Mouse (Mus musculus) olfactory bulb, adult 2 months (tissue): ENCODE results near the gene Mindy3. TPM values are rescaled to one million over a fixed set of nuclear protein-coding genes. Genes with fewer than 3 reads are reported as not detected.

Experiments used
- H3K27ac ChIP-seq: fragments of 200-500 bp; 2 replicates; pipeline ENCODE4 v1.5.1; 2012; ENCODE audit warnings: low read depth, low read length; ENCODE audit not compliant: insufficient read depth
- H3K4me1 ChIP-seq: fragments of 200-500 bp; 2 replicates; pipeline ENCODE4 v1.6.1; 2012; ENCODE audit warnings: low read length; ENCODE audit not compliant: control insufficient read depth, insufficient read depth
- H3K4me3 ChIP-seq: fragments of 200-500 bp; 2 replicates; pipeline ENCODE4 v1.5.1; 2012; ENCODE audit warnings: mild to moderate bottlenecking, low read depth, low read length, moderate library complexity; ENCODE audit not compliant: insufficient read depth
- CTCF ChIP-seq: fragments of 200-500 bp; IDR thresholded peaks from 2 replicates; pipeline ENCODE4 v1.5.1; 2012; ENCODE audit warnings: low read depth, mild to moderate bottlenecking, low read length, moderate library complexity; ENCODE audit not compliant: insufficient read depth
- POLR2A ChIP-seq: fragments of 200-500 bp; IDR thresholded peaks from 2 replicates; pipeline ENCODE4 v1.6.1; 2012; ENCODE audit warnings: mild to moderate bottlenecking, low read depth, low read length, moderate library complexity; ENCODE audit not compliant: insufficient read depth
- WGBS: fragments of 180-500 bp; shearing (Covaris S2); methylation state at CpG from one replicate; pipeline ENCODE4 v1.1.7; 2018; 5-methylcytosine and 5-hydroxymethylcytosine counted together
- polyA plus RNA-seq: library from polyadenylated mRNA; stranded (reverse); fragments of >200 nt; gene quantifications from 2 replicates; pipeline ENCODE4 v1.2.4, GENCODE M21; 2012; ENCODE audit warnings: low replicate concordance; ENCODE audit not compliant: missing spikeins, insufficient read depth, insufficient read length

Gene Mindy3
- polyA plus RNA-seq, 1 experiment, result not detected

- Histone ChIP-seq H3K4me3 (no peak overlapping the region), H3K4me1 (peaks cover 6% of the 10 kb centered on the region; the same call in 1 of the 2 replicates), H3K27ac (no peak overlapping the region)
- TF ChIP-seq CTCF, result no peak
- TF ChIP-seq POLR2A, result no peak
- whole genome bisulfite sequencing, result 94% methylated on average over 5 of the region's 5 CpGs
These were observed 64.4 kb downstream of the Mindy3 start for GRCm38 (mm10) chr2:12354837-12355236.

- H3K4me3 ChIP-seq, result no peak overlapping the region
- TF ChIP-seq CTCF, result no peak
- no peak for TF ChIP-seq POLR2A
- H3K4me1 ChIP-seq, result peaks cover 6% of the 10 kb centered on the region; the same call in 1 of the 2 replicates
- 94% methylated on average over 2 of the region's 2 CpGs for WGBS
- H3K27ac ChIP-seq, result no peak overlapping the region
These were observed 70.4 kb downstream of the Mindy3 start for GRCm38 (mm10) chr2:12348914-12349313.

GRCm38 (mm10) chr2:12331962-12332361 is 87.3 kb downstream of the Mindy3 start:
- no peak for TF ChIP-seq CTCF
- TF ChIP-seq POLR2A, result no peak
- Histone ChIP-seq H3K27ac (no peak overlapping the region), H3K4me1 (no peaks in the 10 kb centered on the region), H3K4me3 (no peak overlapping the region)
- 69% methylated on average over 2 of the region's 2 CpGs for WGBS

- H3K4me3 ChIP-seq, result no peak overlapping the region
- H3K27ac ChIP-seq, result no peak overlapping the region
- WGBS, result 74% methylated on average over 2 of the region's 2 CpGs
- no peaks in the 10 kb centered on the region for H3K4me1 ChIP-seq
- TF ChIP-seq CTCF, result no peak
These were observed 89.7 kb downstream of the Mindy3 start for GRCm38 (mm10) chr2:12329620-12330019.

GRCm38 (mm10) chr2:12329068-12329407 is 90.2 kb downstream of the Mindy3 start:
- Histone ChIP-seq H3K4me1 (no peaks in the 10 kb centered on the region), H3K27ac (no peak overlapping the region), H3K4me3 (no peak overlapping the region)
- TF ChIP-seq POLR2A (no peak), CTCF (no peak)
- WGBS, result 21% methylated on average over 5 of the region's 5 CpGs

GRCm38 (mm10) chr2:12328355-12329067 is 90.8 kb downstream of the Mindy3 start:
- Histone ChIP-seq H3K4me3 (no peak overlapping the region), H3K27ac (no peak overlapping the region), H3K4me1 (no peaks in the 10 kb centered on the region)
- WGBS, result 31% methylated on average over 8 of the region's 8 CpGs
- TF ChIP-seq POLR2A (no peak), CTCF (no peak)

GRCm38 (mm10) chr2:12327691-12328354 is 91.4 kb downstream of the Mindy3 start:
- Histone ChIP-seq H3K27ac (no peak overlapping the region), H3K4me1 (no peaks in the 10 kb centered on the region), H3K4me3 (no peak overlapping the region)
- TF ChIP-seq CTCF (no peak), POLR2A (no peak)
- WGBS, result 35% methylated on average over 11 of the region's 11 CpGs

- TF ChIP-seq POLR2A, result no peak
- H3K27ac ChIP-seq, result no peak overlapping the region
- no peaks in the 10 kb centered on the region for H3K4me1 ChIP-seq
- WGBS, result 14% methylated on average over 10 of the region's 10 CpGs
- no peak overlapping the region for H3K4me3 ChIP-seq
These were observed 92.1 kb downstream of the Mindy3 start for GRCm38 (mm10) chr2:12327216-12327615.

- 88% methylated on average over 2 of the region's 2 CpGs for WGBS
- TF ChIP-seq POLR2A (no peak), CTCF (no peak)
- no peaks in the 10 kb centered on the region for H3K4me1 ChIP-seq
- no peak overlapping the region for H3K4me3 ChIP-seq
- no peak overlapping the region for H3K27ac ChIP-seq
These were observed 93.4 kb downstream of the Mindy3 start for GRCm38 (mm10) chr2:12325868-12326267.

- no peaks in the 10 kb centered on the region for H3K4me1 ChIP-seq
- H3K27ac ChIP-seq, result no peak overlapping the region
- H3K4me3 ChIP-seq, result no peak overlapping the region
- WGBS, result 50% methylated on average over 6 of the region's 6 CpGs
- TF ChIP-seq CTCF (no peak), POLR2A (no peak)
These were observed 93.9 kb downstream of the Mindy3 start for GRCm38 (mm10) chr2:12325417-12325816.
